Mouse (Mus musculus): ENCODE data around the gene Ajm1.
"Not testable (repeated sequence)": the region's sequence is repeated elsewhere in the genome, so short reads cannot be mapped to it uniquely, and the experiment has no call there.

Gene Ajm1

DNA sequence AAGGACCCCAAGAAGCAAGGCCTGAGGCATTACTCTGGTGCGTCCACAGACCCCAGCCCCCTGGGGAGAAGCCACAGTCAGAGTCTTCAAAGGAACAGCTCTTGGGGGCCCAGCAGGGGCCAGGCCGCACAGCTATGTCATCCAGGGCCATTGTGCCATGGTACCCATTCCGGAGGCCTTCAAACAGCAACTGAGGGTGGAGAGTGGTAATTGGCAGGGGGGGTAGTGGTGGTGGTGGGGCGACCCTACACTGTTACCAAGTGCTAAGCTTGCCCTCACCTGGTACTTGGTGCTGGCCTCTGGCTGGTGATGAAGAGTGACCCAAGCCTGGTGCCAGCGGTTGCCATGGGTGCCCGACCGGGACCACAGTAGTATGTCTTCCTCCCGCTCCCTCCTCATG is 15.8 kb downstream of the Ajm1 start:
- DNase-seq (ENCODE audit: low spot score): no peak

DNA sequence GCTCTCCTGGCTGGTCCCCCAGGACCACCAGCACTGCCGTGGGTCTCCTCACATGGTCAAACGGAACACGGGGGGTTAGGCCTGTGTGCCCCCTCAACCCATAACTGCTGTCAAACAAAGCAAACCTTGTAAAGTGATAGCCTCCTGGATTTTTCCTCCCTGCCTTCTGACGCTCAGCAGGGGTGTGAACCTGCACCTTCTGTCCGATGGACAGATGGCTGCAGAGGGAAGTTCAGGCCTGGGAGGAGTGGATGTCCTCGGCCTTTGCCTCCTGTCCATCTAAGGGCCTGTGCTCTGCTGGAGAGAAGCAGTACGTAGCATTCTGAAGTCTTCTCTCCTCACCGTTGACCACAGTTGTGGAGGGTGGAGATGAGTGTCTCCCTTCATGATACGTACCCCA is 19.6 kb downstream of the Ajm1 start:
- DNase-seq (ENCODE audit: low spot score): no peak

DNA sequence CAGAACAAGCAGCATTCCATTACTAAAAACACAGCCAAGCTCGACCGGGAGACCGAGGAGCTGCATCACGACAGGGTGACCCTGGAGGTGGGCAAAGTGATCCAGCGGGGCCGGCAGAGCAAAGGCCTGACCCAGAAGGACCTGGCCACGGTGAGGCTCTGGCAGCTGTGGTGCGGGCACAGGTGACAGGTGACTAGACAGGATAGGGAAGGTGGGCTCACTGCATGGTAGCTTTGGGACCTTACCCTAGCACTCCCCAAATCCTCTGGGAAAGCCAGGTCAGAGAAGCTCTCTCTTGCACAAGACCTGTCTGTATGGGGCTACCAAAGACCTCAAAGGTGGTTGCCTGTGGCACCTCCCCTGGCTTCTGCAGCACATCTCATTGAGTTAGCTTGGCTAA is 21.0 kb downstream of the Ajm1 start:
- DNase-seq (ENCODE audit: low spot score): no peak

DNA sequence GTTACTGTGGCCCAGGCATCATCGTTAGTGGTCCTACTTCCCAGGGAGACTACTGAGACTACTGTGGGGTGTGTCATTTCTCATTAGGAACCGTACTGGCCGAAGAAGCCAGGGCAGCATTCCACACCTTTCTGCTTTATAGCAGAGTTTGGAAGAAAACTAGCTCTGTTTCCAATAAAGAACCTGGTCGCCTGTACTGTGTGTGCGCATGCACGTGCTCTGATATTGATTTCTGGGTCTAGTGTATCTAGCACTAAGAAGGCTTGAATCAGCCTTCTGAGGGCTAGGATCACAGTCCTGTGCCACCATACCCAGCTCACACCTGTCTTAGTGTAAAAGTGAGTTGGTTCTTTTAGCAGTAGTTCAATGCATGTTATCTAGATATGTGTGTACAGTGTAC is 22.8 kb downstream of the Ajm1 start:
- no peak for DNase-seq (ENCODE audit: low spot score)

DNA sequence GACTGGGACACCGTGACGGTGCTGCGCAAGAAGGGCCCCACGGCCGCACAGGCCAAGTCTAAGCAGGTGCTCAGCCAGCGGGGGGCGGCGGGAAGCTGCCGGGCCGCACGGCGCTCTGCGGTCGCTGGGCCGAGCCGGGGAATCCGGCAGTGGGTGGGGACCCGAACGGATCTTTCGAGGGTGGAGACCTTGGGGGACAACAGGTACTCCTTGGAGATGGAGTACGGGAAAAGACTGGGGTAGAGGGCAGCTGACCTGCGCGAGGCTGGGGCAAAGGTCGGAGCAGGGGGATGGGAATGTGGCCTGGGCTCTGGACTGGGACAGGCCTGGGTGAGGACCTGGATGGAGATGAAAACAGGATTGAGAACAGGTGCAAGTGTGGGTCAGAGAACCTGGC is 23.6 kb downstream of the Ajm1 start:
- DNase-seq (ENCODE audit: low spot score): no peak

DNA sequence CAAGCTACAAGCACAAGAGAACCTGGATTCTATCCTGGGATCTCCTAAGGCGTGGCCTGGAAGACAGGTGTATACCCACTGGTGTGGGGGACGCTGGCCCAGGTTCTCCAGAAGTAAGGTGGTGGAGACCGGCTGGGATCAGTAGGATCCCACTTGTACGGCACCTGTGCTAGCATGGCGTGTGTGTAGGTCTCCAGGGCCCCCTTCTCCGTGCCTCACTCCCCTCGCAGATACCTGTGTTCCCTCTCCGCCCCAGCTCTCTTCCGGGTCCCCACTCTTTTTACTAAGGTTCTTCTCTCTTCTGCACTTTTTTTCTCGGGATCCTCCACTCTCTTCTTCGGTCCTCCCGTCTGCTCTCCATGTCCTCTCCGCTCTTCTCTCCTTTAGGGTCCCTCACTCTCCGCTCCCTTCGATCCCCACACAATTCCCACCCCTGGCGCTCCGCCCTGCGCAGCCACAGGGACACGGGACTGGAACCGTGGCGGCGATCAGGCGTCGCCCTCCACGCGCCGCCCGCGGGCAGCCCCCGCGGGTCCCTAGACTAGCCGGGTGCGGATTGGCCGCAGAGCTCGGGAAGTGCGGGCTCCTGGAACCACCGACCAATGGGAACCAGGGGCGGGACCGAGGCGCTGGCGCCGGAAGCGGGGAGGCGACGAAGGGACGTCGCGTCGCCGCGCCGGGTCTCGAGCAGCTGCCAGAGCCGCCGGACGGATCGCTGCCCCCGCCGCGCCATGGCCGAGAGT is 24.2 kb downstream of the Ajm1 start, which contains the start of gene Edf1:
Gene Edf1 (plus strand): TSS at position 627 of the 743 bp plus-strand sequence.
- DNase-seq (ENCODE audit: low spot score): peak; percentile 90

DNA sequence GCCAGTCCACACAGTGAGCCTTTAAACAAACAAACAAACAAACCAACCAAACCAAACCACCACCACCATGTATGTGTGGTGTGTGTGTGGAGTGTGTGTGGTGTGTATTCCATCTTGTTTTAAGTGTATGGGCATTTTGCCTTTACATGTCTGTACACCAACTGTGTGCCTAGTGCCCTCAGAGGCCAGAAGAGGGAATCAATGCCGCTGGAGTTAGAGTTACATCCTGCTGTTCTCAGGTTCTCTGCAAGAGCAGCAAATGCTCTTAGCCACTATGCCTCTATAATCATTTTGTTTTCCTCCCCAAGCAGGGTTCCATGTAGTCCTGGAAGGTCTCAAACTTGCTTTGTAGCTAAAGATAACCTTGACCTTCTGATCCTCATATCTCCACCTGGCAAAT is 25.3 kb downstream of the Ajm1 start:
- DNase-seq (ENCODE audit: low spot score): no peak

DNA sequence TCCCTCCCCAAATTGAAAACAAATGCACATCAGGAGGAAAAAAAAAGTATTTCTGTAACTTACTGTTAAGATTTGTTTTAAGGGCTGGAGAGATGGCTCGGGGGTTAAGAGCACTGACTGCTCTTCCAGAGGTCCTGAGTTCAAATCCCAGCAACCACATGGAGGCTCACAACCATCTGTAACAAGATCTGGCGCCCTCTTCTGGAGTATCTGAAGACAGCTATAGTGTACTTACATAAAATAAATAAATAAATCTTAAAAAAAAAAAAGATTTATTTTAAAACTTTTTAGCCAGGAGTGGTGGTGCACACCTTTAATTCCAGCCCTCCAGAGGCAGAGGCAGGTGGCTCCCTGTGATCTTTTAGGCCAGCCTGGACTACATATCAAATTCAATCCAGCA is 26.1 kb downstream of the Ajm1 start:
- peak; percentile 17 for DNase-seq (ENCODE audit: low spot score)

DNA sequence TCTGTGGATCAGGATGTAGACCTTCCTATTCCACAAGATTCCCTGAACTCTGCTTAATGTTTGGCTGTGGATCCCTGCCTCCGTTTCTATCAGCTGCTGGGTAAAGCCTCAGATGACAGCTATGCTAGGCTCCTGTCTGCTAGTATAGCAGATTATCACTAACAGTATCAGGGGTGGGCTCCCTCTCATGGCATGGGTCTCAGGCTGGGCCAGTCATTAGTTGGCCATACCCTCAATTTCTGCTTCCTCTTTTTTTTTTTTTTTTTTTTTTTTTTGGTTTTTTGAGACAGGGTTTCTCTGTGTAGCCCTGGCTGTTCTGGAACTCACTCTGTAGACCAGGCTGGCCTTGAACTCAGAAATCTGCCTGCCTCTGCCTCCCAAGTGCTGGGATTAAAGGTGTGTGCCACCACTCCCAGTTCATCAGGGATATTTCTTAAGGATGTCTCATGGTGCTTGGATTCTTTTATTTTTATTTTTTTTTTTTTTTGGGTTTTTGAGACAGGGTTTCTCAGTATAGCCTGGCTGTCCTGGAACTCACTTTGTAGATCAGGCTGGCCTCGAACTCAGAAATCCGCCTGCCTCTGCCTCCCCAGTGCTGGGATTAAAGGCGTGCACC is 28.3 kb downstream of the Ajm1 start:
- not testable (repeated sequence) for DNase-seq (ENCODE audit: low spot score)

DNA sequence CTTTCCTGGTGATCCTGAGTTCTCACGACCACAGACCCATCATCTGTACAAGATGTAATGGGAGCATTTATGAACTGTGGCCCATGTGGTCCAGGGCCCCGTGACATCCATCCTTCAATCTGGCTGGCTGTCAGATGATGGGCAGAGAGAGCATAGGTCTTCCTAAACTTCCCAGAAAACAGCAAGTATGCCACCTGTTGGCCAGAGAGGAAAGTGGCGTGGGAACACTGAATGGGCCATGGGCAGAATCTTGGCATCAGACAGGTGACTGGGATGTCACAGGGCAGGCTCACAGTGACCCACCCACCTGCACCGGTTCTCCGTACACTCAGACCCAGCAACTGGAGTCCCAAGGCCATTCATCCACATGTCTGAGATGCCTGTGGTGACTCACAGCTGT is 30.4 kb downstream of the Ajm1 start:
- peak; percentile 38 for DNase-seq (ENCODE audit: low spot score)

DNA sequence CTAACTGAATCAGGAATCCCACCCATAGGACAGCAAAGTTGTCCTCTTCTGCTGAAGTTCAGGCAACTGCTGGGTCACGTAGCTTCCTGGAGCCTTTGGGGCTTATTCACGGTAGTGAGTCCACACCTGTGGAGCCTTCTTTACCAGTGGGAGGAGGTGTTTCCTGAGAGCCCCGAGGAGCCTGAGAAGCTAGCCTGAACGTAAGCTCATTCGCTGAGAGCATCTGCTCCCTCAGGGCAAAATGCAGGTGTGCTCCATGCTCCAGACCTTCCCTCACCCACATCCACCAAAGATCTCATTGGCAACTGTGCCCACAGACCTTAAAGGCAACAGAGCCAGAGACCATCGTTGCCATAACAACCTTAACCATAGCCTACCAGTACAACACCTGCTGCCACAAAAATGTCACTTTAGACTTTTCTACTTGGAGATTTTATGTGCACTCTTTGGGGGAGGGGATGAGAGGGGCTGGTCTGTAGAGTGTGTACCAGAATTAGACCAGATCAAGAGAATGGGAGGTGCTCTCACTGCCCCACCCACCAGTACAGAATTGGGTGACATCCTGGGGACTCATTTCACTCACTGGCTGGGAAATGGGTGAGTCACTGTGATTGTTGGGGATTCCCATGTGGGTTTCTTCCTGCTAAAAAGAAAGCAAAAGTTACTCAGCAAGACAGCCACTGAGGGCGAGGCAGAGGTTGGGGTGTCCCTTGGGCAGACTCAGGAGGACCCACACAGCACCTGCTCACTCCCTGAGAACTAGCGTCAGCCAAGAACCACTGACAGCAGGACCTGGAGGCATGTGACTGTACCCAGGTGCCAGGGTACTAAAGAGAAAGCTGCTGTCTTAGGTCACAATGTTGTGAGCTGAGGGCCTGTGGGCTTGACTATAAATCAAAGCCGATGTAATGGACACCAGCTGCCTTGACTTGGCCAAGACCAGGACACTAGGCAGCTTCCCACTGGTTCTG is 32.3 kb downstream of the Ajm1 start:
- peak; percentile 86 for DNase-seq (ENCODE audit: low spot score)

DNA sequence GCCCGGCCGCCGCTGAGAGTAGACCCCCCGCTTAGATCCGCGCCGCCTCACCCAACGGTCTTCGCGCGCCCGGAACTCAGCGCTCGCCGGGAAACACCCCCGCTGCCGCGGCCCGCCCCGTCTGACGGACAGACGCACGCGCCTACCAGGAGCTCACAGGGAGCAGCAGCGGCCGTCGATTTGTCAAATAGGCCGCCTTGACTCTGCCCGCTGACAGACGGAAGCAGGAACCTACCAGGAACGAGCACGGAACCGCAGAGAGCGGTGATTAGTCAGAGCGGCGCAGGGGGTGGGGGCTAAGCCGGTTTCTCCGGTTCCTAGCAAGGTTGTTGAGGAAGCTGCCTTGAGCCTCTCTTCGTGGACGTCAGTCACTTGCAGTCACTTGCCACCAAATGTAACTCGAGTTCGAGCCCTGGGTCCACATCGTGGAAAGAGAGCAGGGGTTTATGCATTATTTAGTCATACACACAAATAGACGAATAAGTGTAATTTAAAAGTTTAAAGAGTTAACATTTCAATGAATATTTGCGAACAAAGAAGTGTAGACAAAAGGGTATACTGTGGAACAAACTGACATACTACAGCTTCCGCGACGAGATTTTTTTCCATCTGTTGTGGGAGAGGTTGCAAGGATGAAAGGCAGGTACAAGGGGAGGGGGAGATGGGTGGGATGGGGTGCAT is 34.6 kb downstream of the Ajm1 start, which contains the start of gene Traf2:
Gene Traf2 (minus strand): TSS at position 130 of the 681 bp plus-strand sequence.
- peak; percentile 99 for DNase-seq (ENCODE audit: low spot score)

DNA sequence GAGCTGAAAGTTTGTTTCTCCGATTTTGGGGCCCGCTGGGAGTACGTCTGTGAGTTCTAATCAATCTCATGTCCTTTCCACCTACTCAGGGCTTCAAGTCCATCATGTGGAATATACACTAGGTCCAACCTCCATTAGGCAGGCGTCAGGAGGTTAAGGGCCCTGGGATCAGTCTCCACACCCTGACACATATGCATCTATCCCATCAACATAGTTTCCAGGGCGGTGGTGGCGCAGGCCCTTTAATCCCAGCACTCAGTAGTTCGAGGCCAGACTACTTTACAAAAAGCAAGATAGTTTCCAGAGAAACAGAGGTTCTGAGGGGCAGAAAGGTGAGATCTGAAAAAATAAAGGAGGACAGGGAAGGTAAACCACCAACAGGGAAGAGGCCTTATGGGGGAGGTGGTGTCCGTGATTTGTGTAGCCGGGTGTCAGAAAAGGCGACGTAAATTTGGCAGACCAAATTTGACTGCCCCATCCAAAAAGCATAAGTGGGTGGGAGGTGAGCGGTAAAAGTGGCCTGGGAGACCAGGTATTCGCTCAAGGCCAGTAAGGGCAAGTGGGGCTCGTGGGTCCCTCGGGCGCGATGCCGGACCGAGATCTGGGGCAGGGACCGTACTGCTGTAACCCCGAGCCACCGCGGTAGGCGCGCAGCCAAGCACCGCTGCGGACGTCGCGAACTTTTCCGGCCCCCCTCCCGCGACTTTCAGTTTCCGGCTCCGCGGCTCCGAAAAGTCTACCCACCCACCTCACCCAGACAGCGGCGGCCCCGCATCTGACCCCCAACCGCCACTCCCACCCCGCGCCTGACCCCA is 35.4 kb downstream of the Ajm1 start:
- no peak for DNase-seq (ENCODE audit: low spot score)

DNA sequence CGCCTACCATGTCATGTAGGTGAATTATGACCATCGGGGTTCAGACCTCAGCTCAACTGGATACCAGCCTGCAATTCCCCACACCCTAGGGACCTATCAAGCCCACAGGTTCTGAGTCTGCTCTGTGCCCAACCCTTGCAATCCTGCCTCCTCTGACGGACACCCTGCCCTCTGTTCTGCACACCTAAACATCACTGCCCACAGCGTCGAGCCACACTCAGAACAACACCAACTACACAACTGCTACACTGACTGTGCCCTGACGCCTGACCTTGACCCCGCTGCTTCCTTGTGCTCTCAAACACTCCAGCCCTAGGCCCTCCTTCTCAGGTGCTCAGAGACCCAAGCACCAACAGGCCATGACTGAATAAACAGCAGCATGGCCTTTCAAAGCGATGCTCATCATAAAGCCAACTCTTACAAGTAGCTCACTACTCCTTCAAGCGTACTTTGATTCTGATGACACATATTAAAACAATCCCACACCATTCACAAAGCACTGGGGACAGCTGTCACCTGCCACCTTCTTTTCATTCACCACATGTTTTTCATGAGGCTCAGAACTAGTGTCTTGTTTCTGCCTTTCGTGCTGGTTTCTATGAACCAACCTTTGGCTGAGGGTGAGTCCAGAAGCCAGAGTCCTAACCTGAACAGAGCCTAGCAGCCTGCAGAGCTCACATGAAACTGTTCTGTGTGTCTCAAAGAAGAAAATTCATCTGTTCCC is 39.8 kb downstream of the Ajm1 start:
- no peak for DNase-seq (ENCODE audit: low spot score)

DNA sequence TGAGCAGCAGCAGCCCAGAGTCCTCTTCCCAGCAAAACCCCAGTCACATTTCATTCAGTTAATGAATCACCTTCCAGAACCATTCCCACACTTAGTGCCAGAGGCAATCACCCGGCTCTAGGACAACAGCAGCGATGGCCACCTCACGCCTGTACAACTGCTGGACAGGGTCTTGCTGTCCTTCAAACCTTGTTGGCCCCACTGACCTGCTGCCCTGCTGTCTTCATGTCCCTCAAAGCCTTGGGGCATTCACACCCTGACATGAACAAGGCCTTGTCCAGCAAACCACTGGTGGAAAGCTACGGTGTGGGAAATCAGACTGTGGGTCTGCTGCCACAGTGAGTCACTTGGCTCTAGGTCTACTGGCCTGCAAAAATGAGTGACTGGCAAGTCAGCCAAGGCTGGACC is 41.0 kb downstream of the Ajm1 start:
- DNase-seq (ENCODE audit: low spot score): no peak

DNA sequence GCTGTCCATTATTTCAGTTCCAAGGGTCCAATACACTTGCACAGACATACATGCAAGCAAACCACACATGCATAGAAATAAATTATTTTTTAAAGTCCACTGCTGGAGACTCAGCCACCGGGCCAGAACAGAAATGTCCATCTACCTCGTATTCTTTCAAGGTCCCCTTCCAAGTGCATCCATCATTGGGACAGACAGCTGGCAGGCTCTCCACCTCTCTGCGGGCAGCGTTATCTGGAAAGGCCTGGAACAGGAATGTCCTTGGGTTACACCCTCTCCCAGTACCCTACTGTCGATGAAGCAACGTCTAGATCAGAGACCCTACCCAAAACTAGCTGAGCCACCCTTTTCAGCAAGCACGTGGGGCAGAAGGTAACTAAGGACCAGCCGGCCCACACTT is 45.0 kb downstream of the Ajm1 start:
- no peak for DNase-seq (ENCODE audit: low spot score)

DNA sequence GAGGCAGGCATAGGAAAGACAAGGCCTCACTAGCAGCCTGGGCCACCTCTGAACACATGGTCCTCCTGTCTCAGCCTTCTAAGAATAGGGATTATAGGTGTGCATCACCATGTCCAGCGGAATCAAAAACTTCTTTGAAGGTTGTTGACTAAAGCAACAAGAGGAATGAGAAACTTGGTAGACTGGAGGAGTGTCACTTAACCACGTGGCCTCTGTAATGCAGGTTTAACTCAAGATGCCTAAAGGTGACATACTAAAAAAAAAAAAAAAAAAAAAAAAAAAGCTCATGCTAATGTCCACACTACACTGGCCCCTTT is 46.7 kb downstream of the Ajm1 start:
- DNase-seq (ENCODE audit: low spot score): no peak

DNA sequence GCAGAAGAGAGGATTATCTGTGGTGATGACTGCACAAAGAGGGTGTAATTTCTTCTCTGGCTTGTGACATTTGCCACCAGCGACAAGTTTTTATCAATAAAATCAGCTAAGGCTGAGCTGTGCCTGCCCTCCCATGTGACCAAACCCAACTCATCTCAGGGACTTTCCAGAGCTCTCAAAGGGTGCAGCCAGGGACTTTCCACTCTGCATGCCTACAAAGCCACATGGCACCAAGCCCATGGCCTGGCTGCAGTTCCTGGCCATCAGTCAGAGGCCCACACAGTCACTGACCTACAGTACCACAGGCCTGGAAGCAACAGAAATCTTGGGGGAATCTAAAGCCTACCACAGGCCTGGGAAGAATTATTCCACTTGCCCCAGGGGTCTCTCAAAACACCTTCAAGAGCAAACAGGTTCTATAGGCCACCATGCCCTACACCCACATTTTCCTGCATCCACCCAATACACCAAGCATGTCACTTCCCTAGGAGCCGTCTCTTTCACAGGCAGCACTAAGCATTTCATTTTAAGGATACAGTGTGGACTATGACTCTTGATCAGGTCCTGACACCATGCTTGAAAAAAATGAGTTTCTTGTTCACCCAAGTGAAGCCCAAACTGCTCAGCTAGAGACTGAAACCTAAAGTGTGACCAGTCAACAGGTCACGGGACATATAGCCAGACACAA is 47.2 kb downstream of the Ajm1 start:
- peak; percentile 79 for DNase-seq (ENCODE audit: low spot score)

DNA sequence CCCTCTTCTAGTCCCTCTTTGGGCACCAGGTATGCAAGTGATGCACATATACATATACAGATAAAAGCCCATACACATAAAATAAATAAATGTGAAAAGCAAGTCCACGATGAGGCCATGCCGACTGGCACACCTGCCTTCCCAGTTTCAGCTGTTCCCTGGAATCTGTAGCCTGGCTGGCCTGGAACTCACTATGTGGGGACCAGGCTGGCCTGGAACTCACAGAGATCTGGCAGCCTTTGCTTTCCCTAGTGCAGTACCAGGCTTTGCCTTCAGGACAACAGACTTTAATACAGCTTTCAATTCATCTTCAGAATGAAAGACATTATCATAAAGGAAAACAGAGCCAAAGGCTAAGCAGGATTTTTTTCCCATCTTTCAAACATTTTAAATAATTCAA is 47.9 kb downstream of the Ajm1 start:
- no peak for DNase-seq (ENCODE audit: low spot score)

Measured in T-cell, adult 2 months (primary cell).